Mouse (Mus musculus) 416B (cell line): ENCODE results near the gene Oxsr1.
"Not testable (repeated sequence)": the region's sequence is repeated elsewhere in the genome, so short reads cannot be mapped to it uniquely, and the experiment has no call there.

Experiments
- DNase-seq: peaks from one replicate; pipeline ENCODE4 v3.0.0; 2011; ENCODE audit warnings: low read depth

Oxsr1 gene

DNA sequence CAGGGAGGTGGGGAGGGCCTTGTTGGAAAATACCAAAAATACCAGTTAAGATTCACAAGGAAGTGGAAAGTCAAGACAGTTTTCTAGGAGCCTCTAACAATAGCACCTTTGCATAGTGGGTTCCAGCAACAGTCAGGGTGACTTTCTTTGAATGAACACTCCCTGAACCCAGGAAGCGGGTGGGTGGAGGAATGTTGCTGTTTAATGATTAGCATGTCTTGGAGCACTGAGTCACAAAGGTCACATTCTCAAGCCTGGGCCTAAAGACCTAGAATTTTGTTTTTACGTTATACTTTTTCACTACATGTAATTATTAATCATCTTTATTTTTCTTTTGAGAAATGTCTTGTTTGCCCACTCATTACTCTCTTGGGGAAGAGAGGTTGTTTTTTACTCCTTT lies 106.9 kb downstream of the Oxsr1 start:
- DNase-seq, result not testable (repeated sequence)

DNA sequence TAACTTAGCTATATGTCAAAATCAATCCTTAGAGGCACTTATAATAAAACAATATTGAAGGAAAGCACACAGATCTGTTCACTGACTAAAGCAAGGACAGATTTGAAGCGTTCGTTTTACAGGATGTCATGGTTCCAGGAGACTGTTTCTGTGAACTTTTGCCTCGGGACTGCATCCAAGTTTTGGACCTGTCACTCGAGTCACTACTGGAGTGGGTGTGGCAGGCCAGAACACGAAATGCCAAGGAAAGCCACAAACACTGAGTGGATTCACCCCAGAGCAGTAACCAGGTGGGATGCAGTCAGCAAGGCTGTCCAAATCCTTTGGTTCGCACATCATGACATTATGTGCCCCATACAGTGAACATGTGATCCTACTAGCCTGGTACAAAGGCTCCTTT lies 107.6 kb downstream of the Oxsr1 start:
- DNase-seq, result no peak

DNA sequence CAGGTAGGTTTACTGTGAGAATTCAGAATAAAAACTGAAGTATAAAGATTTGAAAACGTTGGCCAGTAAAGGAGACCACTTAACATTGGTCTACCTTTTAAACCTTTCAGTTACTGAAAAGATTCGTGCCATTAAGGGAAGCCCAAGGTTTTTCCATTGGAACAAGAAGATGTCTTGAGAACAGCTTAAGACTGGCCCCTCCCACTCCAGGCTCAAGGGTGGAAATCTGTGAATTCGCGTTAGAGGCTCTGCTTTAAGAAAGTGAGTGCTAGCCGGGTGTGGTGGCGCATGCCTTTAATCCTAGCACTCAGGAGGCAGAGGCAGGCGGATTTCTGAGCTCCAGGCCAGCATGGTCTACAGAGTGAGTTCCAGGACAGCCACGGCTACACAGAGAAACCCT lies 109.2 kb downstream of the Oxsr1 start:
- DNase-seq, result no peak

DNA sequence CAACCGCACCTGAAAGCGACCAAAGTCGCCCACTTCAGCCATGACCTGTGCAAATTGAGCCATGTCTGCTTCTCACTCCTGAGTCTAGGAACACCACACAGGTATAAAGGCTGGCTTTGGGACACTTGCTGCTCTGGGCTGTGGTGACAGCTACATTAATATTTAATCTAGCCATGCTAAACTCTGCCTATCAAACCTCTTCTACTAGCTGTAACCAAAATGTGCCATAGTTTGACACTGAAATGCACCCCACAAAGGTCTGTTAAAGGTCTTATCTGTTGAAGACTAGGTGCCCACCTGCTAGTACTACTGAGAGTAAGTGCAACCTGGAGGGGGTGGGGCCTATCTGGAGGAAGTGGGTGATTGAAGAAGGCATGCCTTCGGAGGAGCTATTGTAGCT lies 113.2 kb downstream of the Oxsr1 start, which contains the start of gene Slc22a13:
Slc22a13 (minus strand) TSS at position 101 of the 400 bp plus-strand sequence.
- DNase-seq, result no peak

DNA sequence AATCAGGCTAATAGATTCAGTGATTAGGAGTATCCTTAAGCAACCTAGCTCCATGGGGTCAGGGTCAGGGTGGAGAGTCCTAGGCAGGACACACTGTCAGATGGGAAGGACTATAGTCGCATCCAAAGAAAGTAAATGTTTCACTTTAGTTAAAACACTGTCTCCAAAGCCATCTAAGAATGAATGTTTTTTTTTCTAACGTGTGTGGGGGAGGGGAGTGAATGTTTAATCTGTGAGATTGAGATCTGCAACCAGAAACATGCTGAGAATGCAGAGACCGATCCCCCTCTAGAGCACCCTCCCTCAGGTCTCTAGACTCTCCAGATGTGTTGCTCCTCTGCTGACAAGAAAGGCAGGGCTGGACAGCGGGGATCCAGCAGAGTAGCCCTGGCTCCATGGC lies 115.1 kb downstream of the Oxsr1 start:
- DNase-seq, result no peak

DNA sequence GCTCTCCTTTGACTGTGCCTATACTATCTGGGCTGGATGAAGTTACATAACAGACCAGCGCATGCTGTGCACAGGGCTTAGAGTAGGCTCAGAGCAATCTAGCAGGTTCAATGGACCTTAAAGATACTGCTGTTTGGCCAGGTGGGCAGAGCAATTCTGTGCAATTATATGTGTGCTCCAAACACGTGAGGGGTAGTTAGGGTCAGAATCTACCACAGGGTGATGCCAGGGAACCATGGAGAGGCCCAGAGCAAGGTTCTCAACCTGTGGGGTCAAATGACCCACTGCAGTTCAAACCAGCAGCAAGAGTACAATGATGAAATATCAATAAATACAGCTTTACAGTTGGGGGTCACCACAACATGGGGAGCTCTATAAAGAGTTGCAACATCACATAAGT lies 115.6 kb downstream of the Oxsr1 start:
- DNase-seq, result no peak

DNA sequence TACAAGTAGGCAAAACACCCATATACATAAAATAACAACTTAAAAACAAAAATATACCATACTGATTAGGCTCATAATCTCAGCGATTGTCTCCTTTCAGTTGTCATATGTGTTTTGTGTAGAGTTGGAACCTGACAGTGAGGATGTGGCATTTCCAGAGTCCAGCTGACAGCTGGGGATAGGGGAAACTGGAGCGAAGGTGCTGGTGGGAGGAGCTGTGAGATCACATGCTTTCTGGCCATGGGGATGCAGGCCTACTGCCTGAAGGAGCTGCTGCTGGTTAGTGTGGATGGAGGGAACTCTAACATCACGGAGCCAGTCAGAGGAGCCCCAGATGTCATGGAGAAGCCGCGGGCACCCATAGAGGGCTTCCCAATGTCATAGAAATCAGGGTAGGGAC lies 116.5 kb downstream of the Oxsr1 start:
- no peak for DNase-seq

DNA sequence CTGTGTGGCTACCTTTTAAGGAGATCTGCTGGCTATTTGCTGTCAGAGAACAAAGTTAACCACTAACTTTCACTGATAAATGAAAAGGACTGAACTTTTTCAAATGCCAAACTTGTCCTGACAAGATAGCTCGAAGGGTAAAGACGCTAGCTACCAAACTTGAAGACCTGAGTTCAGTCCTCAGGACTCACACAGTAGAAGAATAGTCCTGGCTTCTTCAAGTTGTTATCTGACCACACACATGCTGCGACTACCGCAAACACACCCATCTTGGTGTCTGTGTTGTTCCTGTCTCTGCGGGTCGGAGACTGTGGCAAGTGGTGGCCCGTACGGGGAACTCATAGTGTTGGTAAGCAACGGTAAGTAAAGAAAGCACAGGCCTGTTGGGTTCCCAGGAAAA lies 118.6 kb downstream of the Oxsr1 start:
- no peak for DNase-seq

DNA sequence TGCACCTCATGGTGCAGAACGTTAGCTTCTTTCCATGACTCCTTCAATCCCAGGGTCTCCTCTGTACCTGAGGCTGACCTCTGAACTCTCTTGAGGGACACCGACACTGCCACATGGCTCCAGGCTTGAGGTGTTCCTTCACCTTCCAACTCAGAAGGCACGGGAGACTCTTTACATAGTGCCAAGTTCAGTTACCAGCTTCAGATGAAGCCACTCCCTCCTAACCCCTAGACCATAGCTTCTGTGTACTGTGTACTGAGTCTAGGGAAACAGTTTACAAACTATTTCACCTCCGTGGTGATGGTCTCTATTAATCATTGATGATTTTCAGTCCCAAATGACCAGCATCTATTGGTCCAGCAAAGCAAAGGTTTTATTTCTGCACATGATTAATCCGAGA lies 120.6 kb downstream of the Oxsr1 start:
- no peak for DNase-seq

DNA sequence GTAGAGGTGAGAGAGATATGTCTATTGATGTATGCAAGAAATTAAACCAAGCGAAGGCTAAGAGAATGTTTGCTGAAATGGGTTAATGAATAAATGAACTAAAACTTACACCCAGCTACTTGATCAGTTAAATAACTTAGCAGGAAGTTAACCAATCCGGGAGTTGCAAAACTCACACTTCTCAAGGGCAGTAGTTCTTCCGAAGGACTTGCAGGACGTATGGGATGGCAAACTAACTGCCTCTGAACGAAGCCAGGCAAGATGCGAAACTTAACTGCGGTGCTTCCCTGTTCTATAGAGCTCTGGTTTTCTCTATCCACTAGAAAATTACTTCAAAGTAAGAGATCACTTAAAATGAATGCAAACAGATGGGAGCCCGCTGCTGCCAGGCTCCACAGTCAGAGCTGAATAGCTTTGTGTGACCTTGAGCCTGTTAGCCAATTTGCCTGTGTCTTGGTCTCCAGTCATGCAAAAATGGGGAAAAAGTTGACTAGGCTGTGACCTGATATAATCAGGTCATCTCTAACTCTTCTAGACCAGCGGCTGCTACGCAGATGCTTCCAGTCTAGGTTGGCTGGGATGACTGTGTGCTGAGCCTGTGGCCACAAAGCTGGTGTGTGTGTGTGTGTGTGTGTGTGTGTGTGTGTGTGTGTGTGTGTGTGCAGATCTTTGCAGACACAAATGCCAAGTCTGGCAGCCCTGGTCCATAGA lies 122.9 kb downstream of the Oxsr1 start:
- peak; percentile 24 for DNase-seq

DNA sequence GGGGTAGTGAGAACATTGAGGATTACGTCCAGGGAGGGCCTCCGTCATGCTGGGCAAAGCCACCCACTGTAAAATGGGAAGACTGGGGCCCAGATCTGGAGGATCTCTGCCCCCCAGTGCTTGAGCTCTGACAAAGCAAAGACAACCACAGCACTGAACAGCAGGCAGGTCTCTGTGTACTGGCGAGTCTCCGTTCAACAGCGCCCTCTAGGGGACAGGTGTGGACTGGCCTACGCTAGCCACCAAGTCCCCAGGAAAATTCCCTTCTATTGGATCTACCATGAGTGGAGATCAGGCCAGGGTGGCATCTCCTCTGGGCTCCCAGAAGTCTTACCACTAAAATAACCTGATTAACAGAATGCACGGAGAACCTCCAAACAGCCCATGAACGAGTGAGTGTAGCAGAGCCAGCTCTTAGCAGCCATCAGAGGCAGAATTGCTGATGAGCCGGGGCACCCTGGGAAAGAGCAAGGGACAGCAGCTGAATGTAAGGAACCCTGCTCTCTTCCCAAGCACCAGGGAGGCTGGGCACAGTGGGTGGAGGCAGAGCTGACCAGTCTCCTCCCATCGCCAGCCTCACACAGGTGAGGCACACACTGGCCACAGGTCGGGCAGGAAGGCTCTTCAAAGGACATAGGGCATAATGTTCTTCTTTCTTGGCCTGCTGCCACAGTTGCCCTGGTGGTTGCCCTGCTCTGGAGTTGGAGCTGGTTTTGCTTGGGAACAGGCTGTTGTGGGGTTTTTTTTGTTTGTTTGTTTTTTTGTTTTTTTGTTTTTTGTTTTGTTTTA lies 129.8 kb downstream of the Oxsr1 start:
- DNase-seq, result no peak
